Mouse (Mus musculus) midbrain, embryonic 12.5 days (tissue): ENCODE results near the gene Defb39. TPM values are rescaled to one million over a fixed set of nuclear protein-coding genes. Genes with fewer than 3 reads are reported as not detected.

Source experiments
- ATAC-seq: fragments of 200-750 bp; cut with Nextera tagmentation; 2 replicates; pipeline ENCODE4 v1.8.0; 2017; ENCODE audit warnings: low read depth, moderate TSS enrichment, moderate library complexity; ENCODE audit not compliant: low FRiP score
- H3K27ac ChIP-seq: fragments of 300-500 bp; sonication (generic); replicated peaks from 2 replicates; pipeline ENCODE4 v1.5.1; 2016; ENCODE audit warnings: mild to moderate bottlenecking
- H3K27me3 ChIP-seq: fragments of 300-500 bp; sonication (generic); 2 replicates; pipeline ENCODE4 v1.6.1; 2016; ENCODE audit warnings: mild to moderate bottlenecking
- H3K36me3 ChIP-seq: fragments of 300-500 bp; sonication (generic); 2 replicates; pipeline ENCODE4 v1.6.1; 2016
- H3K4me1 ChIP-seq: fragments of 300-500 bp; sonication (generic); 2 replicates; pipeline ENCODE4 v1.6.1; 2016
- H3K4me2 ChIP-seq: fragments of 300-500 bp; sonication (generic); replicated peaks from 2 replicates; pipeline ENCODE4 v1.6.1; 2016; ENCODE audit warnings: mild to moderate bottlenecking, moderate library complexity
- H3K4me3 ChIP-seq: fragments of 300-500 bp; sonication (generic); 2 replicates; pipeline ENCODE4 v1.5.1; 2016; ENCODE audit warnings: mild to moderate bottlenecking
- H3K9ac ChIP-seq: fragments of 300-500 bp; sonication (generic); replicated peaks from 2 replicates; pipeline ENCODE4 v1.6.1; 2016; ENCODE audit warnings: mild to moderate bottlenecking, moderate library complexity
- H3K9me3 ChIP-seq: fragments of 300-500 bp; sonication (generic); 2 replicates; pipeline ENCODE4 v1.6.1; 2016; ENCODE audit warnings: mild to moderate bottlenecking
- WGBS: fragments of 180-500 bp; shearing (Covaris S2); methylation state at CpG from one replicate; pipeline ENCODE4 v1.1.7; 2016; 5-methylcytosine and 5-hydroxymethylcytosine counted together
- polyA plus RNA-seq: library from polyadenylated mRNA; unstranded; fragments of >200 nt; fragmentation: Nextera tagmentation; extraction: Ambion mirVana; gene quantifications from 2 replicates; pipeline ENCODE4 v1.2.1, GENCODE M21; 2016

The Defb39 gene
- not detected in 2 replicates for polyA plus RNA-seq

- no peak within 1 kb of the TSS for H3K4me3 ChIP-seq
- no peak for ATAC-seq
- peaks cover 18% of the 10 kb centered on the region for H3K9me3 ChIP-seq
- H3K9ac ChIP-seq: no peak within 1 kb of the TSS
- H3K4me2 ChIP-seq: no peak within 1 kb of the TSS
- no peaks in the 10 kb centered on the region for H3K4me1 ChIP-seq
- 74% methylated on average over 1 of the region's 1 CpGs for WGBS
- no peak within 1 kb of the TSS for H3K27ac ChIP-seq
- H3K36me3 ChIP-seq: no peaks in the 10 kb centered on the region
- H3K27me3 ChIP-seq: no peaks in the 10 kb centered on the region
Observed at GRCm38 (mm10) chr8:19064710-19065109, at the start of gene Defb39. Defb39 (minus strand) TSS chr8:19064810.

GRCm38 (mm10) chr8:19066013-19066412 is 1.4 kb upstream of the Defb39 start:
- 75% methylated on average over 2 of the region's 2 CpGs for WGBS
- no peak overlapping the region for H3K9ac ChIP-seq
- no peak for ATAC-seq
- H3K27me3 ChIP-seq: no peaks in the 10 kb centered on the region
- H3K4me3 ChIP-seq: no peak overlapping the region
- no peaks in the 10 kb centered on the region for H3K4me1 ChIP-seq
- no peak overlapping the region for H3K4me2 ChIP-seq
- peaks cover 18% of the 10 kb centered on the region for H3K9me3 ChIP-seq
- no peak overlapping the region for H3K27ac ChIP-seq
- H3K36me3 ChIP-seq: no peaks in the 10 kb centered on the region

DNA sequence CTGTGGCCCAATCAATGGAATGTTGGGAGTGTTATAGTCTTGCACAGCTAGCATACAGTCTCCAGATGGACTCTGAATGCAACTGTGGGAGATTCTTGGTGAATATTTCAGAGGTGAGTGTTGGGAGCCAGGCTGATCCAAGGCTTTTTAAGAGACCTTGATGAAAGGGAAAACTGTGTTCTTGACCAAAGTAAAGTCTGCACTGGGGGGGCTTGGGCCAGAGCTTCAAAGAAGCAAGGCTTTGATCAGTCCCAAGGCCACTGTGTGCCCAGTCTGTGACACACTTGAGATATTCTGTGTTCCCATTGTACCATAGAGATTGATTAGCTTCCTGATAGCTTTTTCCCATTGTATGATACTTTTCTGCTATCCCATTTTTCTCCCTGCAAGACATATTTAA is 1.7 kb downstream of the Defb39 start:
- H3K9ac ChIP-seq: no peak overlapping the region
- no peaks in the 10 kb centered on the region for H3K27me3 ChIP-seq
- H3K4me2 ChIP-seq: no peak overlapping the region
- no peak overlapping the region for H3K4me3 ChIP-seq
- H3K9me3 ChIP-seq: peaks cover 18% of the 10 kb centered on the region
- no peak for ATAC-seq
- H3K4me1 ChIP-seq: no peaks in the 10 kb centered on the region
- H3K27ac ChIP-seq: no peak overlapping the region
- H3K36me3 ChIP-seq: no peaks in the 10 kb centered on the region

- Histone ChIP-seq H3K36me3 (no peaks in the 10 kb centered on the region), H3K27me3 (no peaks in the 10 kb centered on the region), H3K4me3 (no peak overlapping the region), H3K9ac (no peak overlapping the region), H3K4me2 (no peak overlapping the region), H3K4me1 (no peaks in the 10 kb centered on the region), H3K27ac (no peak overlapping the region), H3K9me3 (0 out of 2 replicates have a peak, but pooled peaks cover under 1% of the 10 kb centered on the region)
- no peak for ATAC-seq
- 93% methylated on average over 14 of the region's 14 CpGs for WGBS
Observed at GRCm38 (mm10) chr8:19045242-19045641, 19.4 kb downstream of the Defb39 start.

DNA sequence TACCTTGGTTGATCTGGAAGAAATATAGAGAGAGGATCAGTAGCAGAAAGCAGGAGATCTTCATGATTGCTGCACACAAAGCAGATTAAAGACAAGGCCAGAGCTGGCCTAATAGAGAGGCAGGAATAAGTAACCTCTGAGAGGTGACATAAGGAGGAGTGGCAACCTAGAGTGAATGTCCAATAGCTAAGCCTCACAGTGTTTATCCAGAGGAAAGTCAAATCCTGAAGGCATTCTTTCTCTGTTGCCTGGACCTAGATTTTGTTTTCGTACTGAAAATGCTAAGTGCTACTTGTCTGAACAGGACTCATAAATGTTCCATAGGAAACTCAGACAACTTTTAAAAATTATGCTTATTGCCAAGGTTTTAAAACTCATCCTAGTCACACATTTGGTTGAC is 38.1 kb downstream of the Defb39 start, which contains the start of gene Defb38:
Gene Defb38 (minus strand): TSS at position 101 of the 400 bp plus-strand sequence.
- Histone ChIP-seq H3K9ac (no peak within 1 kb of the TSS), H3K9me3 (no peaks in the 10 kb centered on the region), H3K27ac (no peak within 1 kb of the TSS), H3K27me3 (no peaks in the 10 kb centered on the region), H3K36me3 (no peaks in the 10 kb centered on the region), H3K4me2 (no peak within 1 kb of the TSS), H3K4me3 (no peak within 1 kb of the TSS), H3K4me1 (no peaks in the 10 kb centered on the region)
- 87% methylated on average over 1 of the region's 1 CpGs for WGBS
- ATAC-seq: no peak

Other genes starting within 250 kb of the Defb39 start
- gene Defb40, start 86.6 kb downstream of the Defb39 start, polyA plus RNA-seq: not detected in 2 replicates
- gene Defb37, start 73.8 kb downstream of the Defb39 start, polyA plus RNA-seq: not detected in 2 replicates
- not detected in 2 replicates for gene Defb38, start 38.2 kb downstream of the Defb39 start, polyA plus RNA-seq
- not detected in 2 replicates for gene Defb12, start 50.0 kb upstream of the Defb39 start, polyA plus RNA-seq
- not detected in 2 replicates for gene Defb34, start 58.9 kb upstream of the Defb39 start, polyA plus RNA-seq
- gene Gm45826, start 76.0 kb upstream of the Defb39 start, polyA plus RNA-seq: not detected in 2 replicates
- gene Defb14, start 129.5 kb upstream of the Defb39 start, polyA plus RNA-seq: not detected in 2 replicates
- not detected in 2 replicates for gene Defb4, start 133.9 kb upstream of the Defb39 start, polyA plus RNA-seq
- not detected in 2 replicates for gene Defb6, start 160.7 kb upstream of the Defb39 start, polyA plus RNA-seq
- gene Defb46, start 175.1 kb upstream of the Defb39 start, polyA plus RNA-seq: not detected in 2 replicates
- gene Defb5, start 182.8 kb upstream of the Defb39 start, polyA plus RNA-seq: not detected in 2 replicates
- not detected in 2 replicates for gene Defb3, start 228.6 kb upstream of the Defb39 start, polyA plus RNA-seq